Mouse (Mus musculus): ENCODE results near the gene Cfap206. TPM values are rescaled to one million over a fixed set of nuclear protein-coding genes. Genes with fewer than 3 reads are reported as not detected.

The Cfap206 gene
- polyA plus RNA-seq, 1 experiment from 2014 or later: 0.74 TPM

DNA sequence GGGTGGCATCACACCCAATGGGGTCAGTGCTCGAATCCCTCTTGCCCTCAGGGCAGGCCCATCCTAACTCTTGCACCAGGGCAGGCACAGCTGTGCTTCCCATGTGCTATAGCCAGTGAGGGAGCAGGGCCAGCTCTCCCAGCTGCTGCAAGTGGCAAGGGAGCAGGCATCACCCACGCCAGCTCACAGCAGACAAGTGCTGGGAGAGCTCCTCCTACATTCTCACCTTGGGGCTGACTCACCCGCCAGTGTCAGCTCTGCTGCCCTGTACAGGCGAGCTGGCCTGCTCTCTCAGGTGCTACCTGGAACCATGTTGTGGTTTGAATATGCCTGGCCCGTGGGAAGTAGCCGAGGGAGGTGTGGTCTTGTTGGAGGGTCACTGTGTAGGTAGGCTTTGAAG, 68.1 kb downstream of the Cfap206 start:
- whole genome bisulfite sequencing: 90% methylated on average over 6 of the region's 6 CpGs
- no peaks in the 10 kb centered on the region for H3K27me3 ChIP-seq (ENCODE audit: control insufficient read depth, insufficient read depth, low read length)

DNA sequence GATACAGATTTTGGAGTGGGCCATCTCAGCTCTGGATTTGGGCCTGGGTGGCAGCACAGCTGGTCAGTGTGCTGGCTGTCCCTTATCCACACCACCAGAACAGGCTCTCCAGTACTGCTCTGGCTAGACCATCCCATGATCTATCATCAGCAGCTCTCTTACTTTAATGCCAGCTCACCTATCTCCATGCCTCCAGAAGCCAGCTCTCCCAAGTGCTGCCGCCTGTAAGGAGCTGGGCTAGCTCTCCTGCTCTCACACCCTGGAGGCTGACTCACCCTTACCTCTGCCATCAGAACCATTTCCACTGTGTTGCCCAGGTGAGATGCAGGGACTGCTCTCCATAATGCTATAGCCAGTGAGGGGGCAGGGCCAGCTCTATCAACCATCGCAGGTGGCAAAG, 68.5 kb downstream of the Cfap206 start:
- no peak overlapping the region for H3K4me2 ChIP-seq (ENCODE audit: low read depth, low read length)
- no peak overlapping the region for H3K9ac ChIP-seq (replicated peaks; ENCODE audit: low read length)
- no peak for DNase-seq (ENCODE audit: low spot score)
- no peak overlapping the region for H3K4me3 ChIP-seq (ENCODE audit: low read depth, low read length)
- H3K27me3 ChIP-seq (ENCODE audit: control insufficient read depth, insufficient read depth, low read length): no peaks in the 10 kb centered on the region
- 97% methylated on average over 2 of the region's 2 CpGs for WGBS
- H3K36me3 ChIP-seq (replicated peaks; ENCODE audit: control insufficient read depth, insufficient read depth, low read depth, low read length): peaks cover 4% of the 10 kb centered on the region
- no peaks in the 10 kb centered on the region for H3K4me1 ChIP-seq (ENCODE audit: control insufficient read depth, insufficient read depth, low read length)
- H3K9me3 ChIP-seq (replicated peaks; ENCODE audit: control insufficient read depth, low read length): no peaks in the 10 kb centered on the region
- no peak overlapping the region for H3K27ac ChIP-seq (replicated peaks; ENCODE audit: low read depth, low read length)
- ATAC-seq (replicated peaks; ENCODE audit: insufficient number of reproducible peaks, low FRiP score, low TSS enrichment, low read depth): no peak

More for the DNA sequence above, 68.1 kb downstream of the Cfap206 start:
- Histone ChIP-seq H3K4me1 (ENCODE audit: control insufficient read depth, insufficient read depth, low read length) (no peaks in the 10 kb centered on the region), H3K9ac (replicated peaks; ENCODE audit: low read length) (no peak overlapping the region), H3K9me3 (replicated peaks; ENCODE audit: control insufficient read depth, low read length) (no peaks in the 10 kb centered on the region), H3K4me2 (ENCODE audit: low read depth, low read length) (no peak overlapping the region), H3K27ac (replicated peaks; ENCODE audit: low read depth, low read length) (no peak overlapping the region), H3K36me3 (replicated peaks; ENCODE audit: control insufficient read depth, insufficient read depth, low read depth, low read length) (peaks cover 5% of the 10 kb centered on the region), H3K4me3 (ENCODE audit: low read depth, low read length) (no peak overlapping the region)
- DNase-seq (ENCODE audit: low spot score) (no peak), ATAC-seq (replicated peaks; ENCODE audit: insufficient number of reproducible peaks, low FRiP score, low TSS enrichment, low read depth) (no peak)

DNA sequence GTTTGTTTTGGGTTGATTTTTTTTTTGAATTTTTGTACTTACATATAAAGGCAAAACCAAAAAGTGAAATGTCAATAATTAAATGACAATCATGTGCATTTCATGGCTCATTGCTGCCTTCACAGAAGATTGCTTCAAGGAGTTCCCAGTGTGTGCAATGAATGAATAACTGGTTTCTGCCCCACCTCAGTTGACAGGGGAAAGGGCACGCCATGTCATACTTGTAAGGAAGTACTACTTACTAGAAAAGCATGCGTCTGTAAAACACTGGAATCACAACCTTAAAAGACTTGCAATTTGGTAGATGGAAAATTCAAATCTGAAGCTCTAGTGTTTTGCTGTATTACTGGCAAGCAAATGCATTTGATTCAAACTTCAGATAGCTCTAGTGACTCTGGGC, 71.0 kb downstream of the Cfap206 start:
- no peak overlapping the region for H3K9ac ChIP-seq (replicated peaks; ENCODE audit: low read length)
- no peak overlapping the region for H3K4me3 ChIP-seq (ENCODE audit: low read depth, low read length)
- H3K27me3 ChIP-seq (ENCODE audit: control insufficient read depth, insufficient read depth, low read length): no peaks in the 10 kb centered on the region
- H3K4me2 ChIP-seq (ENCODE audit: low read depth, low read length): no peak overlapping the region
- no peaks in the 10 kb centered on the region for H3K4me1 ChIP-seq (ENCODE audit: control insufficient read depth, insufficient read depth, low read length)
- no peaks in the 10 kb centered on the region for H3K9me3 ChIP-seq (replicated peaks; ENCODE audit: control insufficient read depth, low read length)
- WGBS: 88% methylated on average over 2 of the region's 2 CpGs
- no peaks in the 10 kb centered on the region; the same call in 1 of the 2 replicates for H3K36me3 ChIP-seq (replicated peaks; ENCODE audit: control insufficient read depth, insufficient read depth, low read depth, low read length)
- H3K27ac ChIP-seq (replicated peaks; ENCODE audit: low read depth, low read length): no peak overlapping the region
- DNase-seq (ENCODE audit: low spot score) (no peak), ATAC-seq (replicated peaks; ENCODE audit: insufficient number of reproducible peaks, low FRiP score, low TSS enrichment, low read depth) (no peak)

DNA sequence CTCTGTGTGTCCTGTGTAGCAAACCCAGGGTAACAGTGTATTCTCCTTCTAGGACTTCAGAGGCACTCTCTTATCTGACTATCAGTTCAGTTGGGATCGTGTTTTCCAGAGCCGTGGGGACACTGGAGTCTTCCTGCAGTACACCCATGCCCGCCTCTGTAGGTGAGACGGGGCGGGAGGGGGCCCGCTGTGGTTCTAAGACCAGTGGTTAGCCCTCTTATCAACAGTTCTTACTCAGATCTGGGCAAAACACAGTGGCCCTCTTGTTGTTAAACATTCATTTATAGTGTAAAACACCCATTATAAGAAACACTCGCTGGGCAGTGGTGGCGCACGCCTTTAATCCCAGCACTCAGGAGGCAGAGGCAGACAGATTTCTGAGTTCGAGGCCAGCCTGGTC, 73.9 kb downstream of the Cfap206 start:
- Histone ChIP-seq H3K4me2 (ENCODE audit: low read depth, low read length) (no peak overlapping the region), H3K36me3 (replicated peaks; ENCODE audit: control insufficient read depth, insufficient read depth, low read depth, low read length) (no peaks in the 10 kb centered on the region), H3K27me3 (ENCODE audit: control insufficient read depth, insufficient read depth, low read length) (no peaks in the 10 kb centered on the region), H3K27ac (replicated peaks; ENCODE audit: low read depth, low read length) (no peak overlapping the region), H3K4me3 (ENCODE audit: low read depth, low read length) (no peak overlapping the region), H3K9me3 (replicated peaks; ENCODE audit: control insufficient read depth, low read length) (no peaks in the 10 kb centered on the region), H3K4me1 (ENCODE audit: control insufficient read depth, insufficient read depth, low read length) (no peaks in the 10 kb centered on the region), H3K9ac (replicated peaks; ENCODE audit: low read length) (no peak overlapping the region)
- WGBS: 96% methylated on average over 10 of the region's 10 CpGs
- ATAC-seq (replicated peaks; ENCODE audit: insufficient number of reproducible peaks, low FRiP score, low TSS enrichment, low read depth): no peak
- DNase-seq (ENCODE audit: low spot score): no peak

DNA sequence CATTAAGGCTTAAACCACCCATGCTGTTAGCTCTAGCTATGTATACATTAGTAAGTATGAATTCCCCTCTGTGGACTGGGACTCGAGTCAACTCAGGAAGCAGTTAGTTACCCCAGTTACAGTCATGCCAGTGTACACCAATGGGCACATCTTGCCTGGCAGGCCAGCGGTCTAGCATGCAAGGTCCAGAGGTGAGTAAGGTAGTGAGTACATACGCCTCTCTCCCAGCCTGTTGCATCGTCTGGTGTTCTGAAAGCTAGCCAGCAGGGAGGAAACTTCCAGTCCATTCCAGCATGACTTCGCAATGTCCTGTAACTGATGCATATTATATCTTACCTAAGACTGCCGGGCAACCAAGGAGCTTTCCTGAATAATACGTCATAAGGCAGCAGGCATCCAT, 76.8 kb downstream of the Cfap206 start:
- H3K4me3 ChIP-seq (ENCODE audit: low read depth, low read length): no peak overlapping the region
- H3K4me1 ChIP-seq (ENCODE audit: control insufficient read depth, insufficient read depth, low read length): no peaks in the 10 kb centered on the region
- ATAC-seq (replicated peaks; ENCODE audit: insufficient number of reproducible peaks, low FRiP score, low TSS enrichment, low read depth) (no peak), DNase-seq (ENCODE audit: low spot score) (no peak)
- H3K4me2 ChIP-seq (ENCODE audit: low read depth, low read length): no peak overlapping the region
- H3K27me3 ChIP-seq (ENCODE audit: control insufficient read depth, insufficient read depth, low read length): no peaks in the 10 kb centered on the region
- H3K9ac ChIP-seq (replicated peaks; ENCODE audit: low read length): no peak overlapping the region
- no peaks in the 10 kb centered on the region for H3K9me3 ChIP-seq (replicated peaks; ENCODE audit: control insufficient read depth, low read length)
- 92% methylated on average over 7 of the region's 7 CpGs for WGBS
- no peak overlapping the region for H3K27ac ChIP-seq (replicated peaks; ENCODE audit: low read depth, low read length)
- no peaks in the 10 kb centered on the region for H3K36me3 ChIP-seq (replicated peaks; ENCODE audit: control insufficient read depth, insufficient read depth, low read depth, low read length)

DNA sequence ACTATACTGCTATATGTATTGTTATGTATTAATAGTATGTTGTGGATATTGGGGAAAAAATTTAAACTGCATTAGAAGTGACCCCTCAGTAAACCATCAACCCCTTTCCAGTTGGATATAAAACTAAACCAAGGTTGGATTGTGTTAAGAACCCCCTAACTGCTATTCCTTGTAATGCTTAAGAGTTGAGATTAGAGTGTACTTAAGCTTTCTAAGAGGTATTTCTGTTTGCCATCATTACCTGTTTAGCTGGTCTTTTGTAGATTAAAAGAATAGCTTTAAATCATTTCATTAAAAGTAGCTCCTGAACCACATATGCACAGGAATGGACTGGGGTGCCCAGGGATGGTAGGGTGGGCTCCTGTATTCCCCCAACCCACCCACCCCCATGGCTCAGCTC, 85.2 kb downstream of the Cfap206 start:
- Histone ChIP-seq H3K27ac (replicated peaks; ENCODE audit: low read depth, low read length) (no peak overlapping the region), H3K27me3 (ENCODE audit: control insufficient read depth, insufficient read depth, low read length) (no peaks in the 10 kb centered on the region), H3K4me1 (ENCODE audit: control insufficient read depth, insufficient read depth, low read length) (no peaks in the 10 kb centered on the region), H3K4me2 (ENCODE audit: low read depth, low read length) (no peak overlapping the region), H3K9me3 (replicated peaks; ENCODE audit: control insufficient read depth, low read length) (no peaks in the 10 kb centered on the region), H3K4me3 (ENCODE audit: low read depth, low read length) (no peak overlapping the region), H3K36me3 (replicated peaks; ENCODE audit: control insufficient read depth, insufficient read depth, low read depth, low read length) (peaks cover 2% of the 10 kb centered on the region; the same call in 1 of the 2 replicates), H3K9ac (replicated peaks; ENCODE audit: low read length) (no peak overlapping the region)
- ATAC-seq (replicated peaks; ENCODE audit: insufficient number of reproducible peaks, low FRiP score, low TSS enrichment, low read depth): no peak
- no peak for DNase-seq (ENCODE audit: low spot score)

DNA sequence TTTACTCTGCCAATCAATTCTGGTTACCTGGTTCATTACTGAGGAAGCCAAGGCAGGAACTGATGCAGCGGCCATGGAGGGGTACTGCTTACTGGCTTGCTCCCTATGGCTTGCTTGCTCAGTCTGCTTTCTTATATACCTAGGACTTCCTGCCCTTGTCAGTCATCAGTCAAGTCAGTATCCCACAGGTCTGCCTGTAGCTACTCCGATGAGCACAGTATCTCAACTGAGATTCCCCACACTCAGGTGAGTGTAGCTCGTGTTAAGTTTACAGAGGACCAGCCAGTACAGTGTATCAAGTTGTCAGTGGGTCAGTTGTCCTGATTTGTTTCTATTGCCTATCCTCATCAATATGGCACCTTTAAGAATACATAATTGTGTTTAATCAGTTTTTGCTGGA, 89.3 kb downstream of the Cfap206 start:
- Histone ChIP-seq H3K9me3 (replicated peaks; ENCODE audit: control insufficient read depth, low read length) (no peaks in the 10 kb centered on the region), H3K9ac (replicated peaks; ENCODE audit: low read length) (no peak overlapping the region), H3K4me3 (ENCODE audit: low read depth, low read length) (no peak overlapping the region), H3K27me3 (ENCODE audit: control insufficient read depth, insufficient read depth, low read length) (no peaks in the 10 kb centered on the region), H3K27ac (replicated peaks; ENCODE audit: low read depth, low read length) (no peak overlapping the region), H3K36me3 (replicated peaks; ENCODE audit: control insufficient read depth, insufficient read depth, low read depth, low read length) (no peaks in the 10 kb centered on the region; the same call in 1 of the 2 replicates), H3K4me1 (ENCODE audit: control insufficient read depth, insufficient read depth, low read length) (no peaks in the 10 kb centered on the region), H3K4me2 (ENCODE audit: low read depth, low read length) (no peak overlapping the region)
- WGBS: 94% methylated on average over 3 of the region's 3 CpGs
- ATAC-seq (replicated peaks; ENCODE audit: insufficient number of reproducible peaks, low FRiP score, low TSS enrichment, low read depth) (no peak), DNase-seq (ENCODE audit: low spot score) (no peak)

DNA sequence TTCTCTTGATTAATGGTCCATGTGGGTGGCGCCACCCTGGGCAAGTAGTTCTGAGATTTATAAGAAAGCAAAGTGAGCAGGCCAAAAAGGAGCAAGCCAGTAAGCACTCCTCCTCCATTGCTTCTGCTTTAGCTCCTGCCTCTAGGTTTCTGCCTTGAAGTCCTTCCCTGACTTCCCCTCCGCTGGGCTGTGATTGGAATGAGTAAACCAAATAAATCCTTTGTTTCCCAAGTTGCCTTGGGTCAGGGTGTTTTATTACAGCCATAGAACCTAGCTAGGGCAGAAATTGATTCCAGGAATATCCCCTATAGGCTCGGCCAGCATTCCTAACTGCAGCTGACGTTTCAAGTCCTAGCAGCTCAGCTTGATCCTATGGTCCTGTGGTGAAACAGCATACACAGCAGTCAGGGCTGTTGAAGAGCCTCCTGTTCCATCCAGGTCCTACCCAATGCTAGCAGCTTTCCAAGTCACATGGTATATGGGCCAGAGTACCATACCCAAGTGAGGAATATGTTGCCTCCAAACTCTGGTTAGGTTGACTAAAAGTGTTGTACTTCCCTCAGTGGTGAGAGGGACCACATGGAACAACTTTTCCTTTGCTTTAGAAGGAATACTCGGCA, 90.2 kb downstream of the Cfap206 start:
- peak; percentile 56 for DNase-seq (ENCODE audit: low spot score)
- Histone ChIP-seq H3K27me3 (ENCODE audit: control insufficient read depth, insufficient read depth, low read length) (no peaks in the 10 kb centered on the region), H3K27ac (replicated peaks; ENCODE audit: low read depth, low read length) (no peak overlapping the region), H3K4me3 (ENCODE audit: low read depth, low read length) (no peak overlapping the region), H3K4me2 (ENCODE audit: low read depth, low read length) (no peak overlapping the region), H3K9ac (replicated peaks; ENCODE audit: low read length) (no peak overlapping the region), H3K36me3 (replicated peaks; ENCODE audit: control insufficient read depth, insufficient read depth, low read depth, low read length) (no peaks in the 10 kb centered on the region; the same call in 1 of the 2 replicates), H3K9me3 (replicated peaks; ENCODE audit: control insufficient read depth, low read length) (no peaks in the 10 kb centered on the region), H3K4me1 (ENCODE audit: control insufficient read depth, insufficient read depth, low read length) (no peaks in the 10 kb centered on the region)
- 0 out of 2 replicates have a peak, but pooled peaks have one; percentile 18 for ATAC-seq (replicated peaks; ENCODE audit: insufficient number of reproducible peaks, low FRiP score, low TSS enrichment, low read depth)
- 57% methylated on average over 5 of the region's 5 CpGs for WGBS
